Mouse (Mus musculus) brain, embryonic 14.5 days (tissue): ENCODE results near the gene Hist1h2bb. TPM values are rescaled to one million over a fixed set of nuclear protein-coding genes. Genes with fewer than 3 reads are reported as not detected.

Source experiments
- DNase-seq: peaks from one replicate; pipeline ENCODE4 v3.0.0-alpha.2; 2011; ENCODE audit warnings: low read depth
- CTCF ChIP-seq: fragments of 200-500 bp; IDR thresholded peaks from 2 replicates; pipeline ENCODE4 v1.5.1; 2012; ENCODE audit warnings: inconsistent platforms, mild to moderate bottlenecking, moderate library complexity, borderline replicate concordance; ENCODE audit not compliant: insufficient read depth, insufficient read length; ENCODE audit errors: extremely low read depth
- POLR2A ChIP-seq: fragments of 200-500 bp; IDR thresholded peaks from 2 replicates; pipeline ENCODE4 v1.6.1; 2012; ENCODE audit warnings: mild to moderate bottlenecking, inconsistent platforms, borderline replicate concordance; ENCODE audit not compliant: poor library complexity, insufficient read depth, insufficient read length, severe bottlenecking; ENCODE audit errors: extremely low read depth
- polyA plus RNA-seq: library from polyadenylated mRNA; depleted of rRNA; stranded (reverse); fragments of >200 nt; gene quantifications from 2 replicates; pipeline ENCODE4 v1.2.3, GENCODE M21; 2012

Hist1h2bb gene
- polyA plus RNA-seq, 1 experiment = 17.5 TPM

DNA sequence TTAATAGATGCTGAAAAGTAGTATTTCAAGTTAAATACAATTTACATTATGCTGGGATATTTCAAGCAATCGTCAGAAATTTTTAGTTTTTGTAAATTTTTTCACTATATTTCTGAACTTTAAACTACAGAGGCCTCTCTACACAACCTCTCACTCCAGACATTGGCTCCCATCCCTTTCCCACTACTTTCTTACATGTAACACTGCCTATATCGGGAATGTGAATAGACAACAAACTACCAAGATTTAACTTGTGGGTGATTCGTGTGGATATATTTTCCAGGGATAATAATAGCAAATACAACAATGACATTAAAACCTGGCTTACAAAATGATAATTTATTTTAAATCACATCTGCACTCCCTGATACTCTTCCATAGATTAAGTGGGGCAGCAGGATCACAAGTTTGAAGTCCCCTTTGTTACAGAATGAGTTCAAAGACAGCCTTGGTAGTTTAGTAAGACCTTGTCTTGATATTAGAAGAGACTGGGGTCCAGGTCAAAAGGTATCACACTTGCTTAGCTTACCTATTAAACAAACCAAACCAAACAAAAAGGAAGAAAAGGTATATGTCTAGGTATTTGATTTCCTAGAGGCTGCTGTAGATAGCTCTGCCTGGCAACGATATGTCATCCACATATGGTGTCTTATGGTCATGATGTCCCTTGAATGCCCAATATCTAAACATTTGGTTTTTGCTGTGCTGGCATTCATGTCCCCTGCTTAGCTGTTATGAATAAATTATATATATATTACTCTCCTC is 7.0 kb downstream of the Hist1h2bb start:
- no peak for DNase-seq

GRCm38 (mm10) chr13:23755000-23755399 is 8.5 kb downstream of the Hist1h2bb start:
- DNase-seq = no peak
- TF ChIP-seq POLR2A (no peak), CTCF (no peak)

More for the DNA sequence above, 7.0 kb downstream of the Hist1h2bb start:
- TF ChIP-seq POLR2A (no peak), CTCF (no peak)

GRCm38 (mm10) chr13:23756790-23757189 is 10.3 kb downstream of the Hist1h2bb start, which contains the start of gene Hist1h4b:
Hist1h4b (plus strand) TSS chr13:23757013.
- TF ChIP-seq CTCF (no peak), POLR2A (peak; percentile 35; the same call in 1 of the 2 replicates)
- peak; percentile 98 for DNase-seq

GRCm38 (mm10) chr13:23757211-23757773 is 10.8 kb downstream of the Hist1h2bb start:
- DNase-seq = peak; percentile 58
- TF ChIP-seq POLR2A (no peak), CTCF (no peak)

- no peak for DNase-seq
- no peak for TF ChIP-seq POLR2A
- no peak for TF ChIP-seq CTCF
Measured at GRCm38 (mm10) chr13:23757921-23758320, 11.4 kb downstream of the Hist1h2bb start.

DNA sequence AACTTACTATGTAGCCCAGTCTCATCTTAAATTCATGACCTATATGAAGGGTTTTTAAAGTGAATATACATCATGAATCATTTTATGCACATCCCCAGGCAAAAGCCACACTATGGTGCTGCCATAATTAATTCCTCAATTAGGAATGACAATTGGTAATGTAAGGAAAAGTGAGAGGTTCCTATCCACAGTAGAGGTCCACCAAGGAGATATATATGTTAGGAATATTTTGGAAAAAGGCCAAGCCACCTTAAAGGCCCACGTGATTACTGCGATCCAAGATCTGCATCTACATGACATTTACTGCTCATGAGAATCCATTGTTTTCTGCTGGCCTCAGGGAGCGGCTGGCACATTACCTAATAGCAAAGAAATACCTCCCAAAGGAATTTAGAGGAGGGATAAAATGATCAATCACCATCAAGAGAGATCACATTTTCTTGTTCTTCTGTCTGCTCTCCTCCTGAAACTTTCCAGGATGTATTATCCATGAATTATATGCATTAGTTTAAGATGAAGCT is 12.8 kb downstream of the Hist1h2bb start:
- no peak for TF ChIP-seq CTCF
- no peak for TF ChIP-seq POLR2A
- DNase-seq = no peak

DNA sequence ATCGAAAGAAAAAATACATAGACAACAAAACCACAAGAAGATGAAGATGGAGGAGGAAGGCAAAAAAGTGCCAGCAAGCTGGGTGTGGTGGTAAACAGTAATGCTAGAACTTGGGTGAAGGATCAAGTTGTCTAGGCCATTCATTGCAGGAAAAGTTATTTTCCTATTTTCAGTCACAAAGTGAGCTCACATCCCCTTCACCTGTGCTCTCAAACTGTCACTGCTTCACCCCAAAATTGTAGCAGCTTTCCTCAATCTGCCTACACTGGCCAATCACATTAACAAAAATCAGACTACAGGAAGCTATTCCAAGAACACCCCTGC is 13.3 kb downstream of the Hist1h2bb start:
- DNase-seq = no peak
- no peak for TF ChIP-seq POLR2A
- TF ChIP-seq CTCF = no peak

DNA sequence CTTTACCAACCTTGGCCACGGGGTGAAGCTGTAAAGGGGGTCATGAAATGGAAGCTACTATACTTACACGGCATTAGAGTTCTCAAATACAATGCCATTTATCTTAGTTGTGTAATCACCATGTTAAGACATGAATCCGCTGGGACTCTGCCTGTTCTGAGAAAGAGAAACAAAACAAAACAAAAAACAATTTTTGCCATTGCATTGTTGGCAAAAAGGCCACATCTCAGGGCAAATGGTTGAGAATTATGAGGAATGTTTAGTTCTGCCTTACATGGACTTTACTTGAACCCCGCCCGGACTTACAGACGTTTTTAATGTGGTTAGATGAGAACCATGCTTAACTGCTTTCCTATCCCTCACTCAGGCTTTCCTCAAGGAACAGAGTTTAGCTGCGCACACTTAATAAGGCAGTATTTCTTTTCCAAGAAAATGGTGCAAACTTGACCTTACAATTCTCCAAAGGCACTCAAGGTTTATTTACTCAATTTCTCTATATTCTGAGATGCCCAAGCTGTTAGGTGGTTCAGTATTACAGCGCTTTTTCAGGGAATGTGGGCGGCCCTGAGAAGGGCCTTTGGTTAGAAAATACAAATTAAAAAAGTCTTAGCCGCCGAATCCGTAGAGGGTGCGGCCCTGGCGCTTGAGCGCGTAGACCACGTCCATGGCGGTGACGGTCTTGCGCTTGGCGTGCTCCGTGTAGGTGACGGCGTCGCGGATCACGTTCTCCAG is 13.9 kb downstream of the Hist1h2bb start:
- peak; percentile 57 for DNase-seq
- no peak for TF ChIP-seq POLR2A

GRCm38 (mm10) chr13:23760972-23761864 is 14.7 kb downstream of the Hist1h2bb start, which contains the start of gene Hist1h4a:
Hist1h4a (minus strand) TSS chr13:23761230.
- peak; percentile 99 for DNase-seq
- TF ChIP-seq POLR2A (peak; percentile 54; the same call in 1 of the 2 replicates), CTCF (no peak)
